Mouse (Mus musculus): ENCODE results near the gene Aph1a. TPM values are rescaled to one million over a fixed set of nuclear protein-coding genes. Genes with fewer than 3 reads are reported as not detected.

The Aph1a gene
- polyA plus RNA-seq, 1 experiment from 2014 or later = 33.3 TPM

GRCm38 (mm10) chr3:95930471-95930789, 36.7 kb downstream of the Aph1a start:
- peak overlapping the region; percentile 91 for H3K27ac ChIP-seq (ENCODE audit: low read depth, low read length)

GRCm38 (mm10) chr3:95931471-95931870, 37.7 kb downstream of the Aph1a start:
- H3K36me3 ChIP-seq (ENCODE audit: control insufficient read depth, insufficient read depth, low read length) = peaks cover 8% of the 10 kb centered on the region; the same call in 1 of the 2 replicates
- no peak for ATAC-seq (replicated peaks; ENCODE audit: low FRiP score)
- H3K4me1 ChIP-seq (replicated peaks; ENCODE audit: control insufficient read depth, insufficient read depth, low read length) = no peaks in the 10 kb centered on the region; the same call in 1 of the 2 replicates
- no peak overlapping the region for H3K4me3 ChIP-seq (ENCODE audit: low read depth, low read length)
- H3K4me2 ChIP-seq (ENCODE audit: low read depth, low read length, severe bottlenecking) = 0 out of 2 replicates have a peak overlapping the region, but pooled peaks have one; percentile 15
- no peak for DNase-seq (ENCODE audit: low spot score)
- H3K9ac ChIP-seq (ENCODE audit: low read length) = no peak overlapping the region
- no peaks in the 10 kb centered on the region for H3K9me3 ChIP-seq (ENCODE audit: control insufficient read depth, low read length)
- no peak overlapping the region for H3K27ac ChIP-seq (ENCODE audit: low read depth, low read length)
- WGBS = 88% methylated on average over 1 of the region's 1 CpGs
- H3K27me3 ChIP-seq (ENCODE audit: control insufficient read depth, insufficient read depth, low read length) = no peaks in the 10 kb centered on the region

More at GRCm38 (mm10) chr3:95930471-95930789, 36.7 kb downstream of the Aph1a start:
- peaks cover 8% of the 10 kb centered on the region; the same call in 1 of the 2 replicates for H3K36me3 ChIP-seq (ENCODE audit: control insufficient read depth, insufficient read depth, low read length)
- H3K4me3 ChIP-seq (ENCODE audit: low read depth, low read length) = peak overlapping the region; percentile 97
- peak overlapping the region; percentile 99 for H3K9ac ChIP-seq (ENCODE audit: low read length)
- H3K4me2 ChIP-seq (ENCODE audit: low read depth, low read length, severe bottlenecking) = peak overlapping the region; percentile 55
- ATAC-seq (replicated peaks; ENCODE audit: low FRiP score) = no peak
- no peaks in the 10 kb centered on the region for H3K9me3 ChIP-seq (ENCODE audit: control insufficient read depth, low read length)
- H3K4me1 ChIP-seq (replicated peaks; ENCODE audit: control insufficient read depth, insufficient read depth, low read length) = no peaks in the 10 kb centered on the region; the same call in 1 of the 2 replicates
- DNase-seq (ENCODE audit: low spot score) = no peak
- no peaks in the 10 kb centered on the region for H3K27me3 ChIP-seq (ENCODE audit: control insufficient read depth, insufficient read depth, low read length)
- WGBS = 7% methylated on average over 5 of the region's 5 CpGs

GRCm38 (mm10) chr3:95932157-95932556, 38.4 kb downstream of the Aph1a start:
- DNase-seq (ENCODE audit: low spot score) (no peak), ATAC-seq (replicated peaks; ENCODE audit: low FRiP score) (no peak)
- H3K9me3 ChIP-seq (ENCODE audit: control insufficient read depth, low read length) = no peaks in the 10 kb centered on the region
- WGBS = 82% methylated on average over 1 of the region's 1 CpGs
- H3K36me3 ChIP-seq (ENCODE audit: control insufficient read depth, insufficient read depth, low read length) = peaks cover 10% of the 10 kb centered on the region
- no peaks in the 10 kb centered on the region; the same call in 1 of the 2 replicates for H3K4me1 ChIP-seq (replicated peaks; ENCODE audit: control insufficient read depth, insufficient read depth, low read length)
- H3K9ac ChIP-seq (ENCODE audit: low read length) = no peak overlapping the region
- H3K27me3 ChIP-seq (ENCODE audit: control insufficient read depth, insufficient read depth, low read length) = no peaks in the 10 kb centered on the region
- no peak overlapping the region for H3K4me2 ChIP-seq (ENCODE audit: low read depth, low read length, severe bottlenecking)
- no peak overlapping the region for H3K4me3 ChIP-seq (ENCODE audit: low read depth, low read length)
- H3K27ac ChIP-seq (ENCODE audit: low read depth, low read length) = no peak overlapping the region

GRCm38 (mm10) chr3:95932566-95932965, 38.8 kb downstream of the Aph1a start:
- no peak overlapping the region for H3K4me3 ChIP-seq (ENCODE audit: low read depth, low read length)
- no peak overlapping the region for H3K4me2 ChIP-seq (ENCODE audit: low read depth, low read length, severe bottlenecking)

GRCm38 (mm10) chr3:95933111-95933750, 39.5 kb downstream of the Aph1a start:
- WGBS = 94% methylated on average over 7 of the region's 7 CpGs
- no peak for DNase-seq (ENCODE audit: low spot score)
- Histone ChIP-seq H3K4me3 (ENCODE audit: low read depth, low read length) (no peak overlapping the region), H3K9me3 (ENCODE audit: control insufficient read depth, low read length) (no peaks in the 10 kb centered on the region), H3K27me3 (ENCODE audit: control insufficient read depth, insufficient read depth, low read length) (no peaks in the 10 kb centered on the region), H3K4me1 (replicated peaks; ENCODE audit: control insufficient read depth, insufficient read depth, low read length) (no peaks in the 10 kb centered on the region; the same call in 1 of the 2 replicates), H3K9ac (ENCODE audit: low read length) (no peak overlapping the region), H3K27ac (ENCODE audit: low read depth, low read length) (no peak overlapping the region), H3K4me2 (ENCODE audit: low read depth, low read length, severe bottlenecking) (no peak overlapping the region), H3K36me3 (ENCODE audit: control insufficient read depth, insufficient read depth, low read length) (peaks cover 20% of the 10 kb centered on the region)
- ATAC-seq (replicated peaks; ENCODE audit: low FRiP score) = no peak

More at GRCm38 (mm10) chr3:95932566-95932965, 38.8 kb downstream of the Aph1a start:
- Histone ChIP-seq H3K27ac (ENCODE audit: low read depth, low read length) (no peak overlapping the region), H3K9me3 (ENCODE audit: control insufficient read depth, low read length) (no peaks in the 10 kb centered on the region), H3K27me3 (ENCODE audit: control insufficient read depth, insufficient read depth, low read length) (no peaks in the 10 kb centered on the region), H3K36me3 (ENCODE audit: control insufficient read depth, insufficient read depth, low read length) (peaks cover 14% of the 10 kb centered on the region), H3K9ac (ENCODE audit: low read length) (no peak overlapping the region), H3K4me1 (replicated peaks; ENCODE audit: control insufficient read depth, insufficient read depth, low read length) (no peaks in the 10 kb centered on the region; the same call in 1 of the 2 replicates)
- ATAC-seq (replicated peaks; ENCODE audit: low FRiP score) (no peak), DNase-seq (ENCODE audit: low spot score) (no peak)
- 92% methylated on average over 7 of the region's 7 CpGs for WGBS

- H3K4me3 ChIP-seq (ENCODE audit: low read depth, low read length) = no peak overlapping the region
- ATAC-seq (replicated peaks; ENCODE audit: low FRiP score) = no peak
Observed at GRCm38 (mm10) chr3:95934448-95934847, 40.7 kb downstream of the Aph1a start.

GRCm38 (mm10) chr3:95938217-95938616, 44.4 kb downstream of the Aph1a start:
- Histone ChIP-seq H3K27me3 (ENCODE audit: control insufficient read depth, insufficient read depth, low read length) (no peaks in the 10 kb centered on the region), H3K36me3 (ENCODE audit: control insufficient read depth, insufficient read depth, low read length) (peaks cover 40% of the 10 kb centered on the region), H3K27ac (ENCODE audit: low read depth, low read length) (no peak overlapping the region), H3K4me3 (ENCODE audit: low read depth, low read length) (no peak overlapping the region), H3K9me3 (ENCODE audit: control insufficient read depth, low read length) (no peaks in the 10 kb centered on the region), H3K4me2 (ENCODE audit: low read depth, low read length, severe bottlenecking) (no peak overlapping the region), H3K9ac (ENCODE audit: low read length) (no peak overlapping the region), H3K4me1 (replicated peaks; ENCODE audit: control insufficient read depth, insufficient read depth, low read length) (no peaks in the 10 kb centered on the region)
- ATAC-seq (replicated peaks; ENCODE audit: low FRiP score) (no peak), DNase-seq (ENCODE audit: low spot score) (no peak)
- whole genome bisulfite sequencing = 95% methylated on average over 8 of the region's 8 CpGs

More at GRCm38 (mm10) chr3:95934448-95934847, 40.7 kb downstream of the Aph1a start:
- H3K4me2 ChIP-seq (ENCODE audit: low read depth, low read length, severe bottlenecking) = no peak overlapping the region
- DNase-seq (ENCODE audit: low spot score) = no peak
- 91% methylated on average over 1 of the region's 1 CpGs for WGBS
- no peak overlapping the region for H3K27ac ChIP-seq (ENCODE audit: low read depth, low read length)
- H3K4me1 ChIP-seq (replicated peaks; ENCODE audit: control insufficient read depth, insufficient read depth, low read length) = no peaks in the 10 kb centered on the region; the same call in 1 of the 2 replicates
- H3K27me3 ChIP-seq (ENCODE audit: control insufficient read depth, insufficient read depth, low read length) = no peaks in the 10 kb centered on the region
- no peaks in the 10 kb centered on the region for H3K9me3 ChIP-seq (ENCODE audit: control insufficient read depth, low read length)
- H3K36me3 ChIP-seq (ENCODE audit: control insufficient read depth, insufficient read depth, low read length) = peaks cover 29% of the 10 kb centered on the region
- H3K9ac ChIP-seq (ENCODE audit: low read length) = no peak overlapping the region

GRCm38 (mm10) chr3:95938835-95939234, 45.1 kb downstream of the Aph1a start:
- WGBS = 95% methylated on average over 15 of the region's 15 CpGs
- no peaks in the 10 kb centered on the region for H3K27me3 ChIP-seq (ENCODE audit: control insufficient read depth, insufficient read depth, low read length)
- H3K9ac ChIP-seq (ENCODE audit: low read length) = no peak overlapping the region
- DNase-seq (ENCODE audit: low spot score) (peak; percentile 60), ATAC-seq (replicated peaks; ENCODE audit: low FRiP score) (no peak)
- H3K4me1 ChIP-seq (replicated peaks; ENCODE audit: control insufficient read depth, insufficient read depth, low read length) = no peaks in the 10 kb centered on the region
- H3K4me2 ChIP-seq (ENCODE audit: low read depth, low read length, severe bottlenecking) = no peak overlapping the region
- no peak overlapping the region for H3K4me3 ChIP-seq (ENCODE audit: low read depth, low read length)
- peaks cover 39% of the 10 kb centered on the region for H3K36me3 ChIP-seq (ENCODE audit: control insufficient read depth, insufficient read depth, low read length)
- H3K9me3 ChIP-seq (ENCODE audit: control insufficient read depth, low read length) = no peaks in the 10 kb centered on the region
- no peak overlapping the region for H3K27ac ChIP-seq (ENCODE audit: low read depth, low read length)

GRCm38 (mm10) chr3:95942749-95943148, 49.0 kb downstream of the Aph1a start:
- ATAC-seq (replicated peaks; ENCODE audit: low FRiP score) (no peak), DNase-seq (ENCODE audit: low spot score) (no peak)
- no peak overlapping the region for H3K27ac ChIP-seq (ENCODE audit: low read depth, low read length)
- no peak overlapping the region for H3K4me2 ChIP-seq (ENCODE audit: low read depth, low read length, severe bottlenecking)
- 91% methylated on average over 6 of the region's 6 CpGs for WGBS
- no peak overlapping the region for H3K9ac ChIP-seq (ENCODE audit: low read length)
- H3K36me3 ChIP-seq (ENCODE audit: control insufficient read depth, insufficient read depth, low read length) = peaks cover 30% of the 10 kb centered on the region
- no peaks in the 10 kb centered on the region for H3K4me1 ChIP-seq (replicated peaks; ENCODE audit: control insufficient read depth, insufficient read depth, low read length)
- no peaks in the 10 kb centered on the region for H3K9me3 ChIP-seq (ENCODE audit: control insufficient read depth, low read length)
- no peaks in the 10 kb centered on the region for H3K27me3 ChIP-seq (ENCODE audit: control insufficient read depth, insufficient read depth, low read length)
- no peak overlapping the region for H3K4me3 ChIP-seq (ENCODE audit: low read depth, low read length)

Measured in forebrain, embryonic 11.5 days (tissue).